Mouse (Mus musculus): ENCODE data around the gene Atp6v1g3. TPM values are rescaled to one million over a fixed set of nuclear protein-coding genes. Genes with fewer than 3 reads are reported as not detected.

Atp6v1g3 gene
- polyA plus RNA-seq, 1 experiment from 2014 or later, result not detected

GRCm38 (mm10) chr1:138294487-138294886, 20.9 kb downstream of the Atp6v1g3 start:
- ATAC-seq, result no peak
- 88% methylated on average over 5 of the region's 5 CpGs for WGBS
- no peaks in the 10 kb centered on the region for H3K36me3 ChIP-seq

GRCm38 (mm10) chr1:138298156-138298555, 24.6 kb downstream of the Atp6v1g3 start:
- Histone ChIP-seq H3K4me2 (replicated peaks) (no peak overlapping the region), H3K9me3 (no peaks in the 10 kb centered on the region), H3K27me3 (replicated peaks) (no peaks in the 10 kb centered on the region), H3K9ac (no peak overlapping the region), H3K27ac (no peak overlapping the region), H3K4me3 (replicated peaks) (no peak overlapping the region), H3K4me1 (replicated peaks) (no peaks in the 10 kb centered on the region), H3K36me3 (no peaks in the 10 kb centered on the region)
- no peak for ATAC-seq
- 28% methylated on average over 2 of the region's 2 CpGs for WGBS

More at GRCm38 (mm10) chr1:138294487-138294886, 20.9 kb downstream of the Atp6v1g3 start:
- Histone ChIP-seq H3K4me3 (replicated peaks) (no peak overlapping the region), H3K27me3 (replicated peaks) (no peaks in the 10 kb centered on the region), H3K4me2 (replicated peaks) (no peak overlapping the region), H3K27ac (no peak overlapping the region), H3K9ac (no peak overlapping the region), H3K4me1 (replicated peaks) (no peaks in the 10 kb centered on the region), H3K9me3 (no peaks in the 10 kb centered on the region)

DNA sequence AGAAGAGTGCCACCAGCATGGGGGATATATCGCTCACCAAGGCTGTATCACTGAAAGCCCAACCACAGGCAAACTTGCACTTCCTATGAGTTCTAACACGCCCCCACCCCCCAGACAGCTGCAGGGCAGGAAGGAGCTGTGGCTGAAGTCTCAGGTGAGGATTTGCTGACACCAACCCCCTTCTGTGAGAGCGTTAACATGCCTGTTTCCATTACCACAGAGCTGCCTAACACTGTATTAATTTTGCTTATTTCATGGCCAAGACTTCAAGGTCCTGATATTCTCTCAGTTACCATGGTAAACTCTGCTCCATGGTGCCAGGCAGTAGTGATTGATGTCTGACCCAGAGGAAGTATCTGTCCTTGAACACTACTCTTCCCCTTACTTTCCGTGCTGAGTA, 26.0 kb downstream of the Atp6v1g3 start:
- no peak overlapping the region for H3K9ac ChIP-seq
- WGBS, result 57% methylated on average over 4 of the region's 4 CpGs
- H3K27ac ChIP-seq, result no peak overlapping the region
- no peak overlapping the region for H3K4me3 ChIP-seq (replicated peaks)
- no peaks in the 10 kb centered on the region for H3K9me3 ChIP-seq
- no peaks in the 10 kb centered on the region for H3K4me1 ChIP-seq (replicated peaks)
- H3K27me3 ChIP-seq (replicated peaks), result no peaks in the 10 kb centered on the region
- H3K36me3 ChIP-seq, result no peaks in the 10 kb centered on the region
- no peak overlapping the region for H3K4me2 ChIP-seq (replicated peaks)
- no peak for ATAC-seq

- H3K9ac ChIP-seq, result no peak overlapping the region
- no peak overlapping the region for H3K27ac ChIP-seq
- no peak overlapping the region for H3K4me2 ChIP-seq (replicated peaks)
- H3K9me3 ChIP-seq, result no peaks in the 10 kb centered on the region
- ATAC-seq, result no peak
- WGBS, result 81% methylated on average over 5 of the region's 5 CpGs
- H3K36me3 ChIP-seq, result no peaks in the 10 kb centered on the region
- no peaks in the 10 kb centered on the region for H3K4me1 ChIP-seq (replicated peaks)
- no peak overlapping the region for H3K4me3 ChIP-seq (replicated peaks)
- H3K27me3 ChIP-seq (replicated peaks), result no peaks in the 10 kb centered on the region
Measured at GRCm38 (mm10) chr1:138301920-138302319, 28.4 kb downstream of the Atp6v1g3 start.

- Histone ChIP-seq H3K27ac (no peak overlapping the region), H3K9ac (no peak overlapping the region), H3K4me3 (replicated peaks) (no peak overlapping the region), H3K27me3 (replicated peaks) (no peaks in the 10 kb centered on the region), H3K4me2 (replicated peaks) (no peak overlapping the region), H3K4me1 (replicated peaks) (no peaks in the 10 kb centered on the region), H3K36me3 (no peaks in the 10 kb centered on the region), H3K9me3 (no peaks in the 10 kb centered on the region)
- ATAC-seq, result no peak
- WGBS, result 86% methylated on average over 2 of the region's 2 CpGs
Measured at GRCm38 (mm10) chr1:138302756-138303155, 29.2 kb downstream of the Atp6v1g3 start.

DNA sequence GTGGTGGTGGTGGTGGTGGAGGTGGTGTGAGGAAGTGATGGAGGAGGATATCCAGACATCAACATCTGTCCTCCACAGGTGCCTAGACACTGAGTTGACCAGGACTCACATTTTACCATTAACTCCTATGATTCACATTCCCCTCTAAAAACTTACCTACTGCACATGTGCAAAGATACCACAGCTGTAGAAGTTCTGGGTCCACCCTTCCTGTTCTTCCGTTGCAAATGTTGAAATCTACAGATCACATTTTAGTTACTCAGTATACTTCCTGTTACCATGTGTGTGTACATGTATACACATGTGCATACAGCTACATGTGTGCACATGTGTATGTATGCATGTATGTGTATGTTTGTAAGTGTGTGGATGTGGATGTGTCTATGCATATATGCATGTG, 29.8 kb downstream of the Atp6v1g3 start:
- no peak for ATAC-seq
- Histone ChIP-seq H3K36me3 (no peaks in the 10 kb centered on the region), H3K27ac (no peak overlapping the region), H3K4me2 (replicated peaks) (no peak overlapping the region), H3K4me1 (replicated peaks) (no peaks in the 10 kb centered on the region), H3K9ac (no peak overlapping the region), H3K4me3 (replicated peaks) (no peak overlapping the region), H3K9me3 (no peaks in the 10 kb centered on the region), H3K27me3 (replicated peaks) (no peaks in the 10 kb centered on the region)
- WGBS, result 87% methylated on average over 1 of the region's 1 CpGs

- 59% methylated on average over 8 of the region's 8 CpGs for WGBS
- no peak overlapping the region for H3K27ac ChIP-seq
- no peaks in the 10 kb centered on the region for H3K9me3 ChIP-seq
- H3K9ac ChIP-seq, result no peak overlapping the region
- no peak overlapping the region for H3K4me3 ChIP-seq (replicated peaks)
- no peaks in the 10 kb centered on the region for H3K4me1 ChIP-seq (replicated peaks)
- H3K36me3 ChIP-seq, result no peaks in the 10 kb centered on the region
- no peaks in the 10 kb centered on the region for H3K27me3 ChIP-seq (replicated peaks)
- no peak for ATAC-seq
- no peak overlapping the region for H3K4me2 ChIP-seq (replicated peaks)
Measured at GRCm38 (mm10) chr1:138304141-138304915, 30.8 kb downstream of the Atp6v1g3 start.

DNA sequence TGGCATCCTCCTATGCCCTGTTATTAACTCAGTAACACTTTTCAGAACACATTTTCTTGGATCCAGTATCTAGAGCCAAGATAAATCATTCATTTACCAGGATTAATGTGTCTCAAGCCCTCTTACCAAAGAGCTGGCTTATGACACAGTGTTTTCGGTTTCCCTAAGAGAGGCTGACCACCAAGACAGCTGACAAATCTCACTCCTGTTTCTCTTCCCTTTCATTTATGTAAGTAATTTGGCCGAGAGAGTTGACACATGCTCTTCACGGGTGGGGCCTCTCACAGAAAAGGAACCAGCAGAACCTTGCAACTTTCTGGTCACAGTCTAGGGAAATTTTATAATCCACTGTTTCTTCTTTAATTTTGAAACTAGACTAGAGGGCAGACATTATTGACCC, 49.1 kb downstream of the Atp6v1g3 start:
- Histone ChIP-seq H3K9ac (no peak overlapping the region), H3K4me1 (replicated peaks) (no peaks in the 10 kb centered on the region), H3K27ac (no peak overlapping the region), H3K4me2 (replicated peaks) (no peak overlapping the region), H3K9me3 (no peaks in the 10 kb centered on the region), H3K27me3 (replicated peaks) (no peaks in the 10 kb centered on the region), H3K4me3 (replicated peaks) (no peak overlapping the region), H3K36me3 (no peaks in the 10 kb centered on the region)
- WGBS, result 53% methylated on average over 3 of the region's 3 CpGs
- ATAC-seq, result no peak

GRCm38 (mm10) chr1:138323076-138323630, 49.6 kb downstream of the Atp6v1g3 start:
- H3K4me1 ChIP-seq (replicated peaks), result no peaks in the 10 kb centered on the region
- no peaks in the 10 kb centered on the region for H3K27me3 ChIP-seq (replicated peaks)
- 85% methylated on average over 4 of the region's 4 CpGs for WGBS
- no peaks in the 10 kb centered on the region for H3K9me3 ChIP-seq
- H3K9ac ChIP-seq, result no peak overlapping the region
- H3K27ac ChIP-seq, result no peak overlapping the region
- no peak for ATAC-seq
- H3K4me2 ChIP-seq (replicated peaks), result no peak overlapping the region
- H3K36me3 ChIP-seq, result no peaks in the 10 kb centered on the region
- no peak overlapping the region for H3K4me3 ChIP-seq (replicated peaks)

- H3K27me3 ChIP-seq (replicated peaks), result no peaks in the 10 kb centered on the region
- H3K9ac ChIP-seq, result no peak overlapping the region
- no peak overlapping the region for H3K4me2 ChIP-seq (replicated peaks)
- H3K9me3 ChIP-seq, result no peaks in the 10 kb centered on the region
- H3K4me1 ChIP-seq (replicated peaks), result no peaks in the 10 kb centered on the region
- no peaks in the 10 kb centered on the region for H3K36me3 ChIP-seq
- H3K4me3 ChIP-seq (replicated peaks), result no peak overlapping the region
- 44% methylated on average over 4 of the region's 4 CpGs for WGBS
- H3K27ac ChIP-seq, result no peak overlapping the region
- no peak for ATAC-seq
Measured at GRCm38 (mm10) chr1:138326091-138326490, 52.6 kb downstream of the Atp6v1g3 start.

DNA sequence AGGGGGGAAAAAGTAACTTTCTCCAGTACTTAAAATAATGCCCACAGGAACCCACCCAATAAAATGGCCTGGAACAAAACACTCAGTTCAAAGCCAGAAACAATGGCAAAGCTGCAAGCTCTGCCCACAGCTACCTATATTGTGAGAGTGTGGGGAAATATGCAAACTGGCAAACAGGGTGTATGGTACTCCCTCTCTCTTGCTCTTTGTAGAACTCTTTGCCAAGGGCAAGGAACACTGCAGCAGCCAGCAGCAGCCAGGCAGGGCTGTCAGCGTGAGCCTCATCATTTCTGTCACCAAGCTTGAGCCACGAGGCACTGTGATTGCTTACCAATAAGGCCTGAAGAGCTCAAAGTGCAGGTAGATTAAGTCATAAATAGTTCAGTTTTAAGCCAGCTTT, 53.0 kb downstream of the Atp6v1g3 start:
- Histone ChIP-seq H3K36me3 (no peaks in the 10 kb centered on the region), H3K9ac (no peak overlapping the region), H3K4me3 (replicated peaks) (no peak overlapping the region), H3K27me3 (replicated peaks) (no peaks in the 10 kb centered on the region), H3K27ac (no peak overlapping the region), H3K4me2 (replicated peaks) (no peak overlapping the region), H3K4me1 (replicated peaks) (no peaks in the 10 kb centered on the region), H3K9me3 (no peaks in the 10 kb centered on the region)
- ATAC-seq, result no peak
- 22% methylated on average over 2 of the region's 2 CpGs for WGBS

DNA sequence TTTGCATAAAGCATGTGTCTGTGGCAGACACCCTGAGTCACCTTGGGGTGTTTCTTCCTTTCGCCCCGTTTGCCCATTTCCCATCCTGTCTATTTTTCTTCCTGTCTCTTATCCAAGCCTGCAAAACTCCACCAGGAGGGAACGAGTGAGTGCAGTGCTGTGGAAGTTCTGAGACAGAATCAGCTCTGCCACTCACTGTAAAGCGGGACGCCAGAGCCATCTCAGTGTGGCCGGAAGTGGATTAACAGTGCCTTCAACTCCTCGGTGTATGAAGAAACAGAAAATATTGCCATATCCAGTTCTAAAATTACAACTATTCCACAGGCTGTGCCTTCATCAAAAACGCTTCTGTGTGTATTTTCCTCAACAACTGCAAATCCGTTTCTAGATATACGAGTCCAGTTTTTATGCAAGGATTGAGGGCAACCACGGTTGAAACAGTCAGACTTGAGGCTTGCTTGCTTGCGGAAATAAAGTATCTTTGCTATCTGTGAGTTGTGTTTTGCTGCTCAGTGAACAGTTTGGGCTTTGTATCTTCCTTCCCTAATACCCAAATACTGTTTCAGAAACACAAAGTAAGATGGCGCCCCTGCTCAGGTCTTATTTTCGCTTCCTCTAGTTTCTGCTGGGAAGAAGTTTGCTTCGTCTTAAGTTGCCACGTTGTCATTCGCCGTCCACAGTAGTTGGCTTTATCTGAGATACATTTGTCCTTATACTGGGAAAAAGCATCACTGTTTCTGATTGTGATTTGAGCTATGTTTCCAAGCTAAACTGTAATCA, 54.1 kb downstream of the Atp6v1g3 start:
- Histone ChIP-seq H3K27ac (no peak overlapping the region), H3K4me3 (replicated peaks) (no peak overlapping the region), H3K9ac (no peak overlapping the region), H3K27me3 (replicated peaks) (no peaks in the 10 kb centered on the region), H3K4me2 (replicated peaks) (no peak overlapping the region), H3K36me3 (no peaks in the 10 kb centered on the region), H3K9me3 (no peaks in the 10 kb centered on the region), H3K4me1 (replicated peaks) (no peaks in the 10 kb centered on the region)
- no peak for ATAC-seq
- 68% methylated on average over 18 of the region's 18 CpGs for WGBS

Measured in intestine, embryonic 15.5 days (tissue).